In the genomic region with DNA sequence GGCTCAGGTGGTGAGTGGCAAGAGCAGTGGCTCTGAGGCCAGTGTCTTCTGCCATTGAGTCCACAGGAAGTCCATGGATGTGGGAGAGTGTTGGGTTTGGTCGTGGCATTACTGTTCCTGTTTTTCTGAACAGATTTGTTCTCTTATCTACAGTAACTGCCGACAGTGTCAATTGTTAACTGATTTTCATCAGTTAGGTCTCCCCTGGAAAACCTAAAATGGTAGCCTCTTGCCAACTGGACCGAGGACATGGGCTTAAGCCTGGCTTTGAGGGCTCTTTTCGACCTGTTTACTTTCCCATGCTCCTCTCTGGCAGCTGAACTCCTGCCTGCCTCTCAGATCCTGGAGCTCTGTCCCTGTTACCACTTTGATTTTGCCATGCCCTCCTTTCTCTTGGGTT, we compare ENCODE assay signal across 20 mouse cellular contexts. TPM values are rescaled to one million over a fixed set of nuclear protein-coding genes. Genes with fewer than 3 reads are reported as not detected.
DNase-seq lines count a peak whose midpoint lies in the region; ATAC-seq and TF ChIP-seq lines count a peak whose summit lies in the region.
"Had no signal": no experiment of that assay in that cellular context is flagged by ENCODE, and none has a peak within 500 bp of the region (broad histone marks: within the 10 kb centered on the region; RNA-seq: fewer than 3 reads in every experiment).

No protein-coding gene starts in this region.

- peaks cover 46% of the 10 kb centered on the region for H3K36me3 ChIP-seq in G1E (replicated peaks)
- H3K36me3 ChIP-seq in megakaryocyte, embryonic 14.5 days (replicated peaks; ENCODE audit: low read length): peaks cover 44% of the 10 kb centered on the region
- H3K36me3 ChIP-seq: embryonic facial prominence, embryonic 12.5 days; embryonic facial prominence, embryonic 15.5 days; forebrain, embryonic 15.5 days; hindbrain, embryonic 12.5 days; hindbrain, embryonic 15.5 days; intestine, embryonic 15.5 days had no signal

- peaks cover 60% of the 10 kb centered on the region for H3K4me1 ChIP-seq in G1E (ENCODE audit: insufficient read depth, low read depth, low read length)
- H3K4me1 ChIP-seq in megakaryocyte, embryonic 14.5 days: peaks cover 69% of the 10 kb centered on the region

- no peak for DNase-seq in layer of hippocampus, adult 2 months (ENCODE audit: low spot score in 2 of 2)
- no peak for DNase-seq in layer of hippocampus, postnatal 36 days
- DNase-seq in G1E (ENCODE audit: low spot score): no peak
- DNase-seq in kidney, postnatal 36 days: no peak
- no peak for DNase-seq in kidney, postnatal 10 days
- no peak for DNase-seq in testis, postnatal 14 days (ENCODE audit: low spot score)
- DNase-seq: adrenal gland, adult 2 months; adrenal gland, postnatal 14 days; cerebellum, adult 11 months; cerebellum, adult 2 months; cerebellum, postnatal 14 days; gastrocnemius, postnatal 25 days had no signal

- no peaks in the 10 kb centered on the region for H3K9me3 ChIP-seq in G1E (replicated peaks)
- H3K9me3 ChIP-seq in megakaryocyte, embryonic 14.5 days: no peaks in the 10 kb centered on the region
- H3K9me3 ChIP-seq: embryonic facial prominence, embryonic 12.5 days; embryonic facial prominence, embryonic 15.5 days; forebrain, embryonic 15.5 days; hindbrain, embryonic 12.5 days; hindbrain, embryonic 15.5 days; intestine, embryonic 15.5 days had no signal

- no peak overlapping the region for H3K4me3 ChIP-seq in layer of hippocampus, adult 2 months
- H3K4me3 ChIP-seq in G1E (ENCODE audit: low read depth, low read length): peak overlapping the region; percentile 26; the same call in 1 of the 2 replicates
- peak overlapping the region; percentile 3 for H3K4me3 ChIP-seq in megakaryocyte, embryonic 14.5 days (replicated peaks)
- H3K4me3 ChIP-seq: embryonic facial prominence, embryonic 12.5 days; embryonic facial prominence, embryonic 15.5 days; forebrain, embryonic 15.5 days; hindbrain, embryonic 12.5 days; hindbrain, embryonic 15.5 days; intestine, embryonic 15.5 days had no signal

- ATAC-seq in G1E (ENCODE audit: extremely low read depth, insufficient number of reproducible peaks, low FRiP score, poor library complexity, severe bottlenecking): no peak
- ATAC-seq in common myeloid progenitor, adult 5-6 weeks (replicated peaks; ENCODE audit: low read depth, poor library complexity, severe bottlenecking): peak; percentile 37
- ATAC-seq: forebrain, embryonic 15.5 days; intestine, embryonic 15.5 days had no signal

- H3K27me3 ChIP-seq in G1E (ENCODE audit: insufficient read depth, low read length): no peaks in the 10 kb centered on the region
- H3K27me3 ChIP-seq in megakaryocyte, embryonic 14.5 days (replicated peaks): no peaks in the 10 kb centered on the region
- H3K27me3 ChIP-seq: embryonic facial prominence, embryonic 12.5 days; embryonic facial prominence, embryonic 15.5 days; forebrain, embryonic 15.5 days; hindbrain, embryonic 12.5 days; hindbrain, embryonic 15.5 days; intestine, embryonic 15.5 days had no signal

- no peak for TF ChIP-seq CTCF in layer of hippocampus, adult 2 months (conservative IDR thresholded peaks at IDR 0.05)
- no peak for TF ChIP-seq CTCF in G1E (IDR thresholded peaks at IDR 0.05; ENCODE audit: low read depth, low read length)

- peak overlapping the region; percentile 4; the same call in 1 of the 2 replicates for H3K27ac ChIP-seq in layer of hippocampus, adult 2 months
- H3K27ac ChIP-seq: embryonic facial prominence, embryonic 12.5 days; embryonic facial prominence, embryonic 15.5 days; forebrain, embryonic 15.5 days; hindbrain, embryonic 12.5 days; hindbrain, embryonic 15.5 days; intestine, embryonic 15.5 days had no signal

RNA-seq across cellular contexts. Expression of gene Tbl1xr1, which starts 5.4 kb away (rescaled TPM):
- total RNA-seq in layer of hippocampus, adult 2 months (2021): 100 to 1,000 TPM; 154 to 161 TPM
- total RNA-seq in layer of hippocampus, postnatal 36 days (2021): 100 to 1,000 TPM; 142 to 156 TPM
- 77.4 and 95.8 TPM in 2 replicates for total RNA-seq in G1E (2014; fragmentation: Nextera tagmentation)
- 46.0 and 53.5 TPM in 2 replicates for total RNA-seq in G1E (2017)
- 20.3 and 25.9 TPM in 2 replicates for polyA plus RNA-seq in G1E (2012)
- 106 and 133 TPM in 2 replicates for total RNA-seq in common myeloid progenitor, adult 5-6 weeks (2017)
- 1.0 and 6.1 TPM in 2 replicates for polyA plus RNA-seq in megakaryocyte, embryonic 14.5 days (2012; ENCODE audit: insufficient read depth, low replicate concordance)
